Mouse (Mus musculus): ENCODE measurements around the gene Cd96. TPM values are rescaled to one million over a fixed set of nuclear protein-coding genes. Genes with fewer than 3 reads are reported as not detected.

The Cd96 gene
- total and polyA plus RNA-seq, 2 experiments from 2014 or later = 0.10 TPM; not detected in 1

- Histone ChIP-seq H3K9me3 (ENCODE audit: low read length) (no peaks in the 10 kb centered on the region), H3K9ac (no peak overlapping the region), H3K4me2 (ENCODE audit: low read depth) (no peak overlapping the region), H3K27ac (ENCODE audit: low read depth, low read length) (no peak overlapping the region), H3K4me1 (ENCODE audit: insufficient read depth) (no peaks in the 10 kb centered on the region), H3K4me3 (ENCODE audit: low read depth, low read length) (no peak overlapping the region), H3K27me3 (ENCODE audit: insufficient read depth, low read length) (no peaks in the 10 kb centered on the region), H3K36me3 (ENCODE audit: insufficient read depth) (no peaks in the 10 kb centered on the region)
- no peak for ATAC-seq
- no peak for TF ChIP-seq CTCF (IDR thresholded peaks at IDR 0.05; ENCODE audit: low read depth)
- WGBS = 36% methylated on average over 2 of the region's 2 CpGs
- DNase-seq = no peak
Observed at GRCm38 (mm10) chr16:46101748-46102147, 18.3 kb downstream of the Cd96 start.

- no peak overlapping the region for H3K4me3 ChIP-seq (ENCODE audit: low read depth, low read length)
- no peaks in the 10 kb centered on the region for H3K4me1 ChIP-seq (ENCODE audit: insufficient read depth)
- no peak overlapping the region for H3K4me2 ChIP-seq (ENCODE audit: low read depth)
- ATAC-seq (no peak), DNase-seq (no peak)
- TF ChIP-seq CTCF (IDR thresholded peaks at IDR 0.05; ENCODE audit: low read depth) = peak; percentile 31; the same call in 1 of the 2 replicates
- H3K27me3 ChIP-seq (ENCODE audit: insufficient read depth, low read length) = no peaks in the 10 kb centered on the region
- H3K27ac ChIP-seq (ENCODE audit: low read depth, low read length) = no peak overlapping the region
- no peaks in the 10 kb centered on the region for H3K9me3 ChIP-seq (ENCODE audit: low read length)
- H3K36me3 ChIP-seq (ENCODE audit: insufficient read depth) = no peaks in the 10 kb centered on the region
- 73% methylated on average over 2 of the region's 2 CpGs for whole genome bisulfite sequencing
- no peak overlapping the region for H3K9ac ChIP-seq
Observed at GRCm38 (mm10) chr16:46100286-46100685, 19.8 kb downstream of the Cd96 start.

- H3K4me2 ChIP-seq (ENCODE audit: low read depth) = no peak overlapping the region
- H3K4me3 ChIP-seq (ENCODE audit: low read depth, low read length) = no peak overlapping the region
- WGBS = 46% methylated on average over 9 of the region's 9 CpGs
- no peaks in the 10 kb centered on the region for H3K9me3 ChIP-seq (ENCODE audit: low read length)
- no peak for TF ChIP-seq CTCF (IDR thresholded peaks at IDR 0.05; ENCODE audit: low read depth)
- no peak overlapping the region for H3K27ac ChIP-seq (ENCODE audit: low read depth, low read length)
- DNase-seq (peak; percentile 53), ATAC-seq (peak; percentile 77; the same call in 1 of the 2 replicates)
- H3K4me1 ChIP-seq (ENCODE audit: insufficient read depth) = no peaks in the 10 kb centered on the region
- H3K27me3 ChIP-seq (ENCODE audit: insufficient read depth, low read length) = no peaks in the 10 kb centered on the region
- no peaks in the 10 kb centered on the region for H3K36me3 ChIP-seq (ENCODE audit: insufficient read depth)
- no peak overlapping the region for H3K9ac ChIP-seq
Observed at GRCm38 (mm10) chr16:46097421-46097820, 22.6 kb downstream of the Cd96 start.

- WGBS = 52% methylated on average over 2 of the region's 2 CpGs
- ATAC-seq = no peak
Observed at GRCm38 (mm10) chr16:46094478-46094877, 25.6 kb downstream of the Cd96 start.

GRCm38 (mm10) chr16:46092935-46093334 lies 27.1 kb downstream of the Cd96 start:
- H3K4me1 ChIP-seq (ENCODE audit: insufficient read depth) = no peaks in the 10 kb centered on the region
- no peak for ATAC-seq
- H3K9me3 ChIP-seq (ENCODE audit: low read length) = no peaks in the 10 kb centered on the region
- DNase-seq = no peak
- H3K27me3 ChIP-seq (ENCODE audit: insufficient read depth, low read length) = no peaks in the 10 kb centered on the region
- H3K9ac ChIP-seq = no peak overlapping the region
- no peaks in the 10 kb centered on the region for H3K36me3 ChIP-seq (ENCODE audit: insufficient read depth)
- 72% methylated on average over 2 of the region's 2 CpGs for WGBS
- H3K27ac ChIP-seq (ENCODE audit: low read depth, low read length) = no peak overlapping the region
- TF ChIP-seq CTCF (IDR thresholded peaks at IDR 0.05; ENCODE audit: low read depth) = no peak
- no peak overlapping the region for H3K4me3 ChIP-seq (ENCODE audit: low read depth, low read length)
- no peak overlapping the region for H3K4me2 ChIP-seq (ENCODE audit: low read depth)

More at GRCm38 (mm10) chr16:46094478-46094877, 25.6 kb downstream of the Cd96 start:
- DNase-seq = no peak
- Histone ChIP-seq H3K9ac (no peak overlapping the region), H3K4me3 (ENCODE audit: low read depth, low read length) (no peak overlapping the region), H3K36me3 (ENCODE audit: insufficient read depth) (no peaks in the 10 kb centered on the region), H3K4me1 (ENCODE audit: insufficient read depth) (no peaks in the 10 kb centered on the region), H3K9me3 (ENCODE audit: low read length) (no peaks in the 10 kb centered on the region), H3K27me3 (ENCODE audit: insufficient read depth, low read length) (no peaks in the 10 kb centered on the region), H3K4me2 (ENCODE audit: low read depth) (no peak overlapping the region), H3K27ac (ENCODE audit: low read depth, low read length) (no peak overlapping the region)
- no peak for TF ChIP-seq CTCF (IDR thresholded peaks at IDR 0.05; ENCODE audit: low read depth)

GRCm38 (mm10) chr16:46086874-46087473 lies 33.1 kb downstream of the Cd96 start:
- H3K36me3 ChIP-seq (ENCODE audit: insufficient read depth) = no peaks in the 10 kb centered on the region
- H3K4me2 ChIP-seq (ENCODE audit: low read depth) = no peak overlapping the region
- H3K9ac ChIP-seq = no peak overlapping the region
- TF ChIP-seq CTCF (IDR thresholded peaks at IDR 0.05; ENCODE audit: low read depth) = no peak
- ATAC-seq = no peak
- no peaks in the 10 kb centered on the region for H3K9me3 ChIP-seq (ENCODE audit: low read length)
- no peaks in the 10 kb centered on the region for H3K27me3 ChIP-seq (ENCODE audit: insufficient read depth, low read length)
- no peaks in the 10 kb centered on the region for H3K4me1 ChIP-seq (ENCODE audit: insufficient read depth)
- H3K27ac ChIP-seq (ENCODE audit: low read depth, low read length) = no peak overlapping the region
- no peak overlapping the region for H3K4me3 ChIP-seq (ENCODE audit: low read depth, low read length)
- 77% methylated on average over 5 of the region's 5 CpGs for whole genome bisulfite sequencing
- no peak for DNase-seq

- Histone ChIP-seq H3K4me3 (ENCODE audit: low read depth, low read length) (no peak overlapping the region), H3K27me3 (ENCODE audit: insufficient read depth, low read length) (no peaks in the 10 kb centered on the region), H3K36me3 (ENCODE audit: insufficient read depth) (no peaks in the 10 kb centered on the region), H3K27ac (ENCODE audit: low read depth, low read length) (no peak overlapping the region), H3K9me3 (ENCODE audit: low read length) (no peaks in the 10 kb centered on the region), H3K9ac (no peak overlapping the region), H3K4me1 (ENCODE audit: insufficient read depth) (no peaks in the 10 kb centered on the region), H3K4me2 (ENCODE audit: low read depth) (no peak overlapping the region)
- ATAC-seq = no peak
- 63% methylated on average over 3 of the region's 3 CpGs for WGBS
- no peak for DNase-seq
- no peak for TF ChIP-seq CTCF (IDR thresholded peaks at IDR 0.05; ENCODE audit: low read depth)
Observed at GRCm38 (mm10) chr16:46068000-46068399, 52.1 kb downstream of the Cd96 start.
